Mouse (Mus musculus) gonadal fat pad, adult 2 months (tissue): ENCODE measurements at regions not wholly inside any gene's neighbourhood (a gene's known extent, or its start where the extent isn't known, plus 50 kb on each side); places are given as distances from the start of the nearest gene placed in this dataset.

Experiments
- DNase-seq: peaks from one replicate; pipeline ENCODE4 v3.0.0-alpha.2; 2012; ENCODE audit warnings: low read depth

DNA sequence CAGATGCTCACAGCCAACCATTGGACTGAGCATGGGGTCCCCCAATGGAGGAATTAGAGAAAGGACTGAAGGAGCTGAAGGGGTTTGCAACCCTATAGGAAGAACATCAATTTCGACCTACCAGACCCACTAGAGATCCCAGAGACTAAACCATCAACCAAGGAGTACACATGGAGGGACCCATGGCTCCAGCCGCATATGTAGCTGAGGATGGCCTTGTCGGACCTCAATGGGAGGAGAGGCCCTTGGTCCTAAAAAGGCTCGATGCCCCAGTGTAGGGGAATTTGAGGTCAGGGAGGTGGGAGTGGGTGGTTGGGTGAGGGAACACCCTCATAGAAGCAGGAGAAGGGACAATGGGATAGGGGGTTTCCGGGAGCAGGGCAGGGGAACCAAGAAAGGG, 180.6 kb downstream of the Qdpr start:
- no peak for DNase-seq

DNA sequence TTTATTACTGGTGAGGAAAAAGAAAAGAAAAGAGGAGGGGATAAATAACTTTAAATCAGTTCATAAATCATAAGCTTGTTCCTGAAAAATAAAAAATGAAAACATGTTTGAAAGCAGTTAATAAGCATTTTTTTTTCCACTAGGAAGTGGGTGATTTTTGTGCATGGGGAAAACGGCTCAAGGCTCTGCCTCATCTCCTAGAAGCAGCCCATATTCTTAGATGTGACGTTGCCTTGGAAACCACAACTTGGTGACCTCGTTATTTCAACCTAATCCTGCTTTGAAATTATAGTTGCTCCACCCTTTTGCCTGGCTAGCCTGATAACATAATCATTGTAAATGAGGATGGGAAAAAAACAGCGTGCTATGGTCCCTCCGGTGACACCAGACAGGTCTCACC, 183.1 kb downstream of the Qdpr start:
- no peak for DNase-seq

DNA sequence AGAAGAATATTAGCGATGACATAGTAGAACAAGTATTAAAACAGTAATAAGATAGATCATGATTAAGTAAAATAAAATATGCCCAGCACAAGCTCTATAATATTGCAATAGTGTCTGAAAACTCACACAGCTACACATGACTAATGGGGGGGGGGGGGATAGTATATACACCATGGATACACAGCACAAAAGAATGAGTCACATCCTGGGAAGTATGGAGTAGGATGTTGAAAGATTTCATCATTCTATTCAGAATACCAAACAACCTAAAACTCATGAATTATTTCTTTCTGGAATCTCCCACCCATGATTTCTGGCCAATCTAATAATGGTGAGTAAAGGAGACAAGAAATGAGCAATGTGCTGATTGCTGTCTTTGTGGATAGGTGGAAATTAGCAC, 191.6 kb downstream of the Qdpr start:
- no peak for DNase-seq

DNA sequence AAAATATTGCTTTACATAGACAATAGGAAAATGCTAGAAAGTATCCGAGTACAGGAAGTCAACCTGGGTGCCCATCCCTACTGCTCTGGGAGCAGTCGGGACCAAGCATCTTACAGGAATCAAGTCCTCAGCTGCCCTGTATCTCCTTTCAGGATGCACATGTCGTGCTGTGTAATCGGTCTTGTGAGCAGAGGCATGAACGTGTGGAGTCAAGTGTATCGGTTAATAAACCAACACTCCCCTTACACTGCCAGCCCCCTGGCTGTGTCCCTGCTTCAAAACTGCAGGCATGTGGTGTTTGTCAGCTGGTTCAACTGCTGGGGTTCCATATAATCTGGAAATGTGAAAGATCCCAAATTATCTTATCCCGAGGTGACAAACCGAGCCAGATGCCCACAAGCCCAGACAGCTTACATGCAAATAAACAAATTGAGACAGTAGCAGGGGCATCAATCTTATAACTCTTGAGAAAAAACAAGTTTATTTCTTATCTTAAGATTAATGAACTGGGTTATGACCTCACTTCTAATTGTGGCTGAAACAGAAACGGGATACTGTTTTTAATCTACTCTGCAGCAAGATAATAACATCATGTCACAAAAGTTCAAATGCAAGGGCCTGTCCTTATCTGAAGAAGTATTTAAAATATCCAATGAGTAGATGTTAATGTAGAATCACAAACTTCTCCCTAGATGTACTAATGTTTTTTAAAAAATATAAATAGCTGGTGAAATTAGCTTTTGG, 193.6 kb downstream of the Qdpr start:
- DNase-seq, result no peak

DNA sequence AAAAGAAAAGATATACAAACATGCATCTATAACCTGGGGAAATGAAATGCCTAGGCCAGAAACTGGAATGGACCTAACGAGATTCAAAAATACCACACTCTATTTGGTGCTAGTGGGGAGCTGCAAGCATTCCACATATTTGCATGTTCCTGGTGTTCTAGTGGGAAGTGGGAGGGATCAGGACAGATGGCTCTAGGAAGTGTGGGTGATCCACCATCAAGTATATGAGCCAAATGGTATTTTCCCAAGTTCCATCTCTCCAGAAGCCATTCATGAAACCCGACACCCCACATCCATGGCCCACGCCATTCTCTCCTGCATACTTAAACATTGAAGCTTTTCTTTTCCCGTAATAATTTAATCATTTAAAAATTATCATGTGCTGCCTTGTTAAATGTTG, 218.2 kb downstream of the Qdpr start:
- DNase-seq, result no peak

DNA sequence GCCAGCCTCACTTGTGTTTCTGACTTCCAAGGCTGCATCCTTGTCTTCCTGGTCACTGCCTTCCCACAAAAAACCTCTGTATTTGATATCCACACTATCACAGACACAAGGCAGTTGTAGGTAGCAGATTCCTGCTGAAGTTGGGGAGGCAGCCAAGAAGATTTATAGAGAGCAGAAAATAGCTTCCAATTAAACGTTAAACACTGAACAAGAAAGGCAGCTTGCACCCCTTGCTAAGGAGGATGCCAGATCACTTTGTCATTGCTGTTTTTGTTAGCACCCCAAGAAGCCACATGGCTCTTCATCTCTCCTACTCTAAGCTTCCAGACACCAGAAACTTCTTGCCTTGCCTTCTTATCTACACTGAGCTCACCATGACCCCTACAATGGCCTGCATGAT, 219.9 kb downstream of the Qdpr start:
- no peak for DNase-seq

DNA sequence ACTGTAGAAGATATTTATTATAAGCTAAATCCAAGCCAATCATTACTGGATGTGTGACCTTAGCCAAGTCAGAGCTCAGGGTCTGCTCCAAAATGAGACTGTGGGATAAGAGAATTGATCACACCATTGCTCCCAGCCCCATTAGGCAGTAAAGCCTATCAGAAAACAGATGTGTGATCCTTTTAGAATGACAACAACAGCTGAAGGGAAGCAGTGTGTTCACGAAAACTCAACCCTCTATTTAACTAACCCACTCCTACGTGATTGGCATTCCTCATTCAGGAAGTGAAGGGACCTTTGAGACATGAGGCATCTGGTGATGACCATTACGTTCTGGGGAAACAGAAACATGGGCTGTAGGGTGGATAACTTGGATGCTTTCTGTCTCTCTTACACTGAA, 220.6 kb downstream of the Qdpr start:
- no peak for DNase-seq

DNA sequence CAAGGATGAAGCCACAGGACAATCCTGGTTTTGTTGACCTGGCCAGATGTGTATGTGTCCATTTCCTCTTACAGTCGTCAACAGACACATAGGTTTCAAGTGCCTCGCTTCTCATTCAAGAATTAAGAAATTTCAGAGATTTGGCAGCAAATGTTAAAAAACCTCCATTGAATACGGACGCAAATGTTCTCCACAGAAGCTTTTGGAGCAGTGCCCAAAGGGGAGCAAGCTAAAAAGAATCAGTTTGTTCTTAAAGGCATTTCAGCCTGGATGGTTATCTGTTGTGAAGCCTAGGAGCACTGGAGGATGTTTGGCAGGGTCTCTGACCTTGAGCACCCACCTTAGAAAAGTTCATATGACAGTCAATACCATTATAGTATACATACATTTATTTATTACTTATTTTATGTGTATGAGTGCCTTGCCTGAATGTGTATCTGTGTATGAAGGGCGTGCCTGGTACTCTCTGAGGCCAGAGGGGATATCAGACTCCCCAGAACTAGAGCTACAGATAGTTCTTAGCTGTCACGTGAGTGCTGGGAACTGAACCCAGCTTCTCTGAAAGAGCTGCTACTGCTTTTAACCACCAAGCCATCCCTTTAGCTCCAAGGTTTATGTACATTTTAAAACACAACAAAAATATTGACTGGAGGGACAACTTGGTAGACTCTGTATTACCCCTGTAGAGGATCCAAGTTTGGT, 221.7 kb downstream of the Qdpr start:
- DNase-seq, result no peak

DNA sequence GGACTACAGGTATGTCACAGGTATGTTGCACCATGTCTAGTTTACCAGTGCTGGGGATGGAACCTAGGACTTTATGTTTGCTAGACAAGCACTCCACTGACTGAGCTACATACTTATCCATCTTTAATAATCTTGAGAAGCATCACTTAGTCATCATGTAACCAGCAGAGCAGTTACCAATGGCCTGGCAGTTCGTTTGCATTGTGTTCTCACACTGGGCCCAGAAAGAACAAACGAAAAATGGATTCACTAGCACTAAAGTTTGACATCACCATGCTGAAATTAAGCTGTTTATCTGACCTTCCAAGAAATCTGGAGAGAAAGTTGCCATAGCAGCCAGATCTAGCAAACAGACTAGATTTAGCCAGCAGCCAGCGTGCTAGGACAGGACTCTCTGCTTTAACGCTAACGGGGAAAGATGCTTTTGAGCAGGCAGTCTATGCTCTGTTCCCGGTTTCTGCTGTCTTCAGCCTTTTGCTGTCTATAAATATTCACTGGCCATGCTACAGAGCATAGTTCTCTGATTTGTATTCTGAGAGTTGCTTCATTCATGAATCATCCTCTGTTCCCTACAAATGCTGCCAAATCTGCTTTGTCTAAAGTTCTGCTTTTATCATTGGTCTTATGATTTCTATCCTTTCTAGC, 229.6 kb downstream of the Qdpr start:
- DNase-seq, result no peak

DNA sequence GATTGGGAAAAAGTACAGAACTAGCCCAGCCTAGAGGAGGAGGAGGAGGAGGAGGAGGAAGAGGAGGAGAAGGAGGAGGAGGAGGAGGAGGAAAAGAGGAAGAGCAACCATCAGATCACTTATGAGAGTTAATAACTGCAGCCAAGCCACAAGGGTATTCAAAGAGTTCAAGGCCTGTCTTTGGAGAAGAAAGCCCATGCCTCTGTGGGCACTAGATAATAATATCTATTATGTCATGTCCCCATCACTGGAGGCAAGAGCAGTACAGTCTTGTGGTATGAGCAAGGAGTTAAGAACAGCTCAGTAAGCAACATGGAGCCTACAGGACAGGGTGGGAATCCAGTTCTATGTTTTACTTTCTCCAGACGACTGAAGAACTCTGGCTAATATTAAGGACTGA, 230.5 kb downstream of the Qdpr start:
- DNase-seq, result no peak

DNA sequence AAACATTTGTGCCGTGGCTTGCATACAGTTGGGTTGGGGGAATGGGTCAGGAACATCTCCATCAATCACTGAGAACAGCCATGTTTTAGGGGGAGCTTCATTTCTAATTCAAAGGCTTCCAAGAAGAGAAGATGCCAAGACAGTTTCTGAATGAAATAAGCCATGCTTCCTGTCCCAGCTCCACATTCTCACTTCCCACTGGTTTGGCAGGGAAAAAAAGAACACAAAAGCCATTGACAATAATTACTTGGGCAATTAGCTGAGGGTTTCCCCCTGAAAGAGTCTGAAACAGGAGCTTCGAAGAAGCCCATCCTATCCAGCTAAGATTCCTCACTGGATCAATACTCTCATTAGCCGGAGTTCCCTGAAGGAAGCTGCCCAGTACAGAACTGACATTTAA, 230.9 kb downstream of the Qdpr start:
- DNase-seq, result no peak

DNA sequence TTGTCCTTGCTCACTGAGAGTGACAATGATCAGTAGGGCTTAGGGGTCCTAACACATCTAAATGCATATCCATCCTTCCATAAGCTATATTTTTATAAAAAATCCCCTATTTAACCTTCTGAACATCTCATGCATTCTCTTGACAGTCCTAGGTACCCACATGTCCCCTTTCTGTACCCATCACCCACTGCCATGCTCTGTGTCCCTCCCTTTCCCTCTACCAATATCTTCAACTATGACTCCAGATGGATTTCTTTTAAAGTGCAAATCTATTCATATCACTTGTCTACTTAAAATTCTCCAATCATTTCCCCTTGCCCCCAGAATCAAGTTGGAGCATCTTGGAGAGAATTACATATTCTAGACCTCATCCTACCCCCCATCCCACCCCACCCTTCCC, 235.6 kb downstream of the Qdpr start:
- DNase-seq, result no peak

DNA sequence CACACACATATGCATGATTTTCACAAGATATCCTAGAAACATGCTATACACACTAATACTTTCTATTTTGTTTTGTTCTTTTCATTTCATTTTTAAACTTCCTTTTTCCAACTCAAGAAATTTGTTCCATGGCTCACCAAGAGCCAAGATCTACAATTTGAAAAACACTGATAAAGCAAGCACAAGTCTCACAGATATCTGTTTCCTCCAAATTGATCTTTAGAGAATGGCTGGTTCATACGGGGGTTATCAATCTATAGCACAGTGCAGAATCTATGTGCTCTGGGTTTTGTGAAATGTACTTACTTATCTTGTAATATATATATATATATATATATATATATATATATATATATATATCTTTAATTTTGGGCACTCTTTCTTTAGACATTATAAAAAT, 251.6 kb downstream of the Qdpr start:
- DNase-seq, result no peak

DNA sequence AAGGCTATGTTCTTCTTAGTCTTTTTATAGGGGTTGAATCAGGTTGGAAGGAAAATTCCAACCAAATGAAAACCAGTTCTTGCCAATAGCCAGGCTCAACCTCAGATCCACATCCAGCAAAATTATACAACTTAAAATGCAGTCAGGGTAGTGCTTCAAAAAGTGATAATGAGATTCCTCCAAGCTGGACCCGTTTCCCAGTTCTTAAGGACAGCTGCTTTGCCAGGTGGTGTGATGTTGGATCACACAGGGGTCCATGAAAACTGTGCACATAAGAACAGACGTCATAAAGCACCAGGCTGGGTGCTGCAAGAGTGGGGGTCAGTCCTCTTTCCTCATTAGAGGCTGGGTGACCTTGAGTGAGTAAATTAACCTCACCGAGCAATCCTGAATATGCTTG, 253.9 kb downstream of the Qdpr start:
- no peak for DNase-seq

DNA sequence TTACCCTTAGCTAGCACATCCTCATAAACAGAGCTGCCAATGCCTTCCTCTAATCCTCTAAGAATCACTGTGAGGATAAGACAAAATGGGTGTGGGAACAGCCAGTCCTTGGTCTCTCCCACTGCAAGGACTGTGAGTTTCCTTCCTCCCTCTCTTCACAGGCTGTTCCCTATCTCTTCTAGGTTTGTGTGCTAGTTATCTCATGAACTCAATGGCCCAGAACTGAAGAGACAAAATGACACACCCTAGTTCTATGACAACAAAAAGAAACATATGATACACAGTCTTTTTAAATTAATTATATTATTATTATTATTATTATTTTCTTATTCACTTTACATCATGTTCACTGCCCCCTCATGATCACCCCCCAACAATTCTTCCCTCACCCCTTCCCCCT, 257.7 kb downstream of the Qdpr start:
- no peak for DNase-seq

DNA sequence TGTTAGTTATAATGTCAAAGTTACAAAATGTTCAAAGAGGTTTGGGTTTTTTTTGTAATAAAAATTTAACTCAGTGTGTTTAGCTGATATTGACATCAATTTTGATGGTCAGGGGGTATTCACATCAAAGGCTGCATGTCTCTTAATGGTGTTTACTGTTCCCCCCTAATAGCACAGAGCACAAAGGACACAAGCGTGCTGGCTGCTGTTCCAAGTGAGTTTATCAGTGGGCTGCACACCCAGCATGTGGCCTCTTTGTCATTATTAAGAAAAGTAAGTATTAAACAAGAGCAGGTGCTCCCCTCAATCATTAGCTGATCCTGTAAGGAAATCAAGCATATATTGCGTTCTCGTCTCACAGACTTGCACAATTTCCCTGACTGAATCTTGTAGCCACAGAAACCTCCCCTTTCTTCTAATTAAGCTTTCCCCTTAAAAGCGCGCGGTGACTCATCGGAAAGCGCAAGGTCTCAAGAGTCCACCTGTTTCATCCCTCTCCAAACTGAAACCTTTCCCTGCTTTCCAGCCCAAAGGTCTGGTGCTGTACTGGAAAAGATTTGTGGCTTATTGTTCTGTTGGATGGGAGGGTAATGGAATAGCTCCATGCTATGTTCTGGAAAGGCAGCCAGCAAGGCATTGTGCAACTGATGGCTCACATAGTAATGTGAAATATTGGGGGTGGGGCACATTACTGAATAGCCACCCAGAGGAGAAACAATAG, 276.8 kb downstream of the Qdpr start:
- DNase-seq, result no peak

DNA sequence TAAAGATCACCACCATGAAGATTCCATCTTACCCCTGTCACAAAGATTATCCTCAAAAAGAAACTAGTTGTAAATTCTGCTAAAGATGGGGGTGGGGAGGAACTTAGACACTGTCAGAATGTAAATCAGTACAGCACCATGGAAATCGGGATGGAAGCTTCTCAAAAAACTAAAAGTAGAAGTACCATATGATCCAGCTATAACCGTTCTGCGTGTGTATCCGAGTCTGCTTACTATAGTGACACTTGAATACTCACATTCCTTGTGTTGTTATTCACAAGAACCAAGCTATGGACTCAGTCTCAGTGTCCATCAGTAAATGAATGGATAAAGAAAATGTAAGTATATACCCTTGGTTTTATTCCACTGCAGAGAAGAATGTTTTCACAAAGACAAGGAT, 290.8 kb downstream of the Qdpr start:
- DNase-seq, result no peak

DNA sequence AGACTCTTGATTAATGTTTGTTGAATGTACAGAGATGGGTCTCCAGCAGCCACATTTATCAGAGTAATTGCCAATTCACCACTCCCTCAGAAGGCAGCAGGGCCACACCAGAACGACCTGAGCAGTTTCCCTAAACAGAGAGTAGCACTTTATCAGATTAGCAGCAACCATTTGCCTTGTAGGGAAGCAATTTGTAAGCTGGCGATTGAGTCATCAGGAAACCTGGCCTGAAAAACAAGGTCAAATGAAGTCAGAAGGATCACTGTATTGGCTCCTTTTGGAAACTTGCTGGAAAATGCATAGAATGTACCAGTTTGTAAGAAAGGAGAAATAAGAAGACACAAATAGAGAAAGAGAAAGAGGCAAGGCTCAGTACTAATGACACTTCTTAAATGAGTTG, 295.1 kb downstream of the Qdpr start:
- DNase-seq, result no peak

DNA sequence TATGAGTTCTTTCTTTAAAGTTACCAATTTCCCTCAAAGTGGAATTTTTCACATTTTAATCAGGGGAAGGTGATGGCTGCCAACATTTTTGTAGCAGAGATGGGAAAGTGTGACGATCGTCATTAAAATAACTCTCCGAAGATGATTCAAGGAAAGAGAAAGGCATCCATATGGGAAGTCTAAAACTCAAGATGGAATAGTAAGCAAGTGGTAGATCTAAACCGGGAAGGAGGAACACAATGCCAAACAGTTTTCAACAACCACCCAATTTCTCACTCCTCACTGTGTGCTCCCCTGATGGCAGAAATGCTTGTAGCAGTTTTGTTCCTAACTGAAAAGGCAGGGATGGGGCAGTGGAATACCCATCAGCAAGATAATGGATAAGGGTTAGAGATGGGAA, 305.9 kb downstream of the Qdpr start:
- no peak for DNase-seq

DNA sequence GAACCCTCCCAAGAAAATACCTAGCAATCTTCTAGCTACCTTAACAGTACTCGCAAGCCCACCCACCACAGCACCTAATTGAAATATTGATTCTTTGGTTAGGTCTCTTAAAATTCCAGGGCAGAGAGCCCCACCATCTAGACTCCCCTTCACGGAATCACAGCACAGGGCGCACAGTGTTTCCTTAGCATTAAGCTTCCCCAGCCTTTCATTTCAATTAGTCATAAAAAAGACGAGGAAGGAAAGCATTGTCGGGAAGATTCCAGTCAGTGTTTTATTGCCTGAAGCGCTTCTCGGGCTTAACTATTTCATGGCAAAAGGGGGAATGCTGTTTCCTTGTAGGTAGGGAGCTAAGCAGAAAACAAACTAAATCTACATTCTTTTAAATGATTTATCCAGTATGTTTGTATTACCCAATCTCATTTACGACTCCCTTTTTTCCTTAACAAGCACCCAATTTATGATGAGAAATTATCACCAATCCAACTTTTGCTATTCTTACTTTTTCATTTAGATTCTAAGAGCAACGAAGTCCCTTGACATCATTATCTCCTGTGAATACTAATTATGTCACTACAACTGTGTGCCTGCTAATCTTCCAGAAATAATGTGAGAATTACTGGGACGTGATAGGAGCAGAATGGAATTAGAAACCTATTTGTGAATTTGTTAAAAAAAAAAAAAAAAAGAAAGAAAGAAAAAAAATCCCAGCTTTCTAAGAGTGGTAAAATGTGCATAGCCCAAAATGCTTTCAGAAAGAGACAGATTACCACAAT, 312.6 kb downstream of the Qdpr start:
- no peak for DNase-seq

DNA sequence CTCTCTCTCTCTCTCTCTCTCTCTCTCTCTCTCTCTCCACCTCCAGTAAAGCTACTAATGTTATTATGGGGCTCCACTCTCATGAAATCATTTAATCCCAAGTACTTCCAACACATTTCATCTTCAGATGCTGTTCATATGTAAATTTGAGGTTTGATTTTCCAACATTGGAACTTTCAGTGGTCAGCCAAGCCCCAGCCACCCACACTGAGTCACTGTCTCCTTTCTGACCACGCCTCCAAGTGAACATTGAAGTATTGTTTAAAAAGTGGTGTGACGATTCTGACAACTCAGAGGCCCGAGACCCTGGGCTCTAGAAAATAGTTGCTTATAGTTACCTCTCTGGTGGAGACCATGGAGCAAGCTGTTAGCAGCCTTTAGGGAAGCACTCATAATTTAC, 313.3 kb downstream of the Qdpr start:
- DNase-seq, result no peak

DNA sequence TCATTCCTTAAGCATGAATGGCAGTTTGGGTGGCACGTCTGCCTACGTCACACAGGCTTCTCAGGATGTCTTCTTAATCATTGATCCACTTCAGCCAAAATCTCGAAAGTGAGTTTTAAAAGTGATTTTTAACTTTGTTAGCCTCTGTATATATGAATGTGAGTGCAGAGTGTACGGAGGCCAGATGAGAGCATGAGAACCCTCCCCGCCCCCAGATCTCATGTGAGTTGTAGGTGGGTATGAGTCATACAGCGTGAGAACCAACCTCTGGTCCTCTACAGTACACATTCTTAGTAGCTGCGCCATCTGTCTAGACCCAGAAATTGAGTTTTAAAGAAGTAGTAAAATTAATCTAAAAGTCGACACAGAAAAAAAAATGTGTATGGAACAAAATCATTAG, 322.1 kb downstream of the Qdpr start:
- no peak for DNase-seq
